Mouse (Mus musculus) lung, embryonic 16.5 days (tissue): ENCODE results near the gene Cblc. TPM values are rescaled to one million over a fixed set of nuclear protein-coding genes. Genes with fewer than 3 reads are reported as not detected.

Experiments used
- ATAC-seq: fragments of 200-750 bp; cut with Nextera tagmentation; 2 replicates; pipeline ENCODE4 v1.8.0; 2017; ENCODE audit warnings: low read depth, mild to moderate bottlenecking, moderate library complexity
- H3K27ac ChIP-seq: fragments of 300-500 bp; sonication (generic); 2 replicates; pipeline ENCODE4 v1.5.1; 2014; ENCODE audit warnings: mild to moderate bottlenecking, control low read depth, low read length
- H3K27me3 ChIP-seq: fragments of 300-500 bp; sonication (generic); 2 replicates; pipeline ENCODE4 v1.6.1; 2014; ENCODE audit warnings: low read depth, low read length, mixed read lengths; ENCODE audit not compliant: control insufficient read depth, insufficient read depth
- H3K36me3 ChIP-seq: fragments of 300-500 bp; sonication (generic); 2 replicates; pipeline ENCODE4 v1.6.1; 2014; ENCODE audit warnings: low read length; ENCODE audit not compliant: control insufficient read depth, insufficient read depth
- H3K4me1 ChIP-seq: fragments of 300-500 bp; sonication (generic); replicated peaks from 2 replicates; pipeline ENCODE4 v1.6.1; 2014; ENCODE audit warnings: low read length, mixed read lengths; ENCODE audit not compliant: control insufficient read depth, insufficient read depth
- H3K4me2 ChIP-seq: fragments of 300-500 bp; sonication (generic); 2 replicates; pipeline ENCODE4 v1.6.1; 2014; ENCODE audit warnings: low read depth, low read length, control low read depth
- H3K4me3 ChIP-seq: fragments of 300-500 bp; sonication (generic); 2 replicates; pipeline ENCODE4 v1.5.1; 2014; ENCODE audit warnings: mild to moderate bottlenecking, low read length, control low read depth
- H3K9ac ChIP-seq: fragments of 300-500 bp; sonication (generic); 2 replicates; pipeline ENCODE4 v1.6.1; 2014; ENCODE audit warnings: low read length, control low read depth
- H3K9me3 ChIP-seq: fragments of 300-500 bp; sonication (generic); 2 replicates; pipeline ENCODE4 v1.6.1; 2016; ENCODE audit warnings: low read length; ENCODE audit not compliant: control insufficient read depth
- WGBS: fragments of 180-500 bp; shearing (Covaris S2); extraction: QIAGEN DNeasy Blood & Tissue Kit; methylation state at CpG from one replicate; pipeline ENCODE4 v1.1.7; 2014; 5-methylcytosine and 5-hydroxymethylcytosine counted together
- polyA plus RNA-seq: library from polyadenylated mRNA; unstranded; fragments of >200 nt; fragmentation: Nextera tagmentation; extraction: Ambion mirVana; gene quantifications from 2 replicates; pipeline ENCODE4 v1.2.1, GENCODE M21; 2015

Cblc gene
- polyA plus RNA-seq, 1 experiment from 2014 or later: 17.8 TPM

GRCm38 (mm10) chr7:19768251-19768650 is 28.4 kb downstream of the Cblc start:
- 40% methylated on average over 14 of the region's 14 CpGs for WGBS
- Histone ChIP-seq H3K27me3 (no peaks in the 10 kb centered on the region; the same call in 1 of the 2 replicates), H3K4me2 (peak overlapping the region; percentile 82), H3K9me3 (no peaks in the 10 kb centered on the region), H3K4me1 (peaks cover 34% of the 10 kb centered on the region), H3K27ac (peak overlapping the region; percentile 89), H3K36me3 (peaks cover 24% of the 10 kb centered on the region), H3K4me3 (peak overlapping the region; percentile 71), H3K9ac (peak overlapping the region; percentile 92)
- peak; percentile 5; the same call in 1 of the 2 replicates for ATAC-seq

- Histone ChIP-seq H3K36me3 (peaks cover 31% of the 10 kb centered on the region), H3K27me3 (no peaks in the 10 kb centered on the region), H3K4me1 (peaks cover 15% of the 10 kb centered on the region), H3K9ac (no peak overlapping the region), H3K27ac (no peak overlapping the region), H3K9me3 (no peaks in the 10 kb centered on the region), H3K4me3 (no peak overlapping the region), H3K4me2 (no peak overlapping the region)
- 86% methylated on average over 8 of the region's 9 CpGs for WGBS
- no peak for ATAC-seq
These were observed 32.0 kb downstream of the Cblc start for GRCm38 (mm10) chr7:19764581-19764980.

- peaks cover 35% of the 10 kb centered on the region for H3K36me3 ChIP-seq
- no peaks in the 10 kb centered on the region for H3K9me3 ChIP-seq
- peaks cover 9% of the 10 kb centered on the region for H3K4me1 ChIP-seq
- no peaks in the 10 kb centered on the region for H3K27me3 ChIP-seq
- no peak for ATAC-seq
- WGBS: 80% methylated on average over 13 of the region's 13 CpGs
- H3K4me3 ChIP-seq: no peak overlapping the region
- no peak overlapping the region for H3K9ac ChIP-seq
- H3K27ac ChIP-seq: no peak overlapping the region
- no peak overlapping the region for H3K4me2 ChIP-seq
These were observed 32.7 kb downstream of the Cblc start for GRCm38 (mm10) chr7:19763829-19764477.

GRCm38 (mm10) chr7:19762283-19762682 is 34.3 kb downstream of the Cblc start:
- H3K27ac ChIP-seq: no peak overlapping the region
- no peaks in the 10 kb centered on the region for H3K9me3 ChIP-seq
- no peaks in the 10 kb centered on the region for H3K4me1 ChIP-seq
- WGBS: 53% methylated on average over 11 of the region's 11 CpGs
- H3K27me3 ChIP-seq: no peaks in the 10 kb centered on the region
- no peak overlapping the region for H3K4me2 ChIP-seq
- no peak overlapping the region for H3K9ac ChIP-seq
- peaks cover 48% of the 10 kb centered on the region for H3K36me3 ChIP-seq
- peak; percentile 57 for ATAC-seq
- H3K4me3 ChIP-seq: no peak overlapping the region

- no peak overlapping the region for H3K9ac ChIP-seq
- H3K36me3 ChIP-seq: peaks cover 45% of the 10 kb centered on the region
- no peak overlapping the region for H3K4me2 ChIP-seq
- H3K4me3 ChIP-seq: no peak overlapping the region
- no peaks in the 10 kb centered on the region for H3K27me3 ChIP-seq
- WGBS: 85% methylated on average over 13 of the region's 13 CpGs
- no peaks in the 10 kb centered on the region for H3K9me3 ChIP-seq
- no peak overlapping the region for H3K27ac ChIP-seq
- no peak for ATAC-seq
- peaks cover 19% of the 10 kb centered on the region for H3K4me1 ChIP-seq
These were observed 36.6 kb downstream of the Cblc start for GRCm38 (mm10) chr7:19760021-19760420.

- Histone ChIP-seq H3K9ac (no peak overlapping the region), H3K4me1 (peaks cover 26% of the 10 kb centered on the region), H3K27ac (no peak overlapping the region), H3K4me2 (no peak overlapping the region), H3K4me3 (no peak overlapping the region), H3K27me3 (no peaks in the 10 kb centered on the region), H3K36me3 (peaks cover 34% of the 10 kb centered on the region), H3K9me3 (no peaks in the 10 kb centered on the region)
- 88% methylated on average over 13 of the region's 13 CpGs for WGBS
- no peak for ATAC-seq
These were observed 38.0 kb downstream of the Cblc start for GRCm38 (mm10) chr7:19758623-19759022.

- peak overlapping the region; percentile 34 for H3K4me2 ChIP-seq
- peak; percentile 78 for ATAC-seq
- peak overlapping the region; percentile 51 for H3K9ac ChIP-seq
- no peaks in the 10 kb centered on the region for H3K9me3 ChIP-seq
- WGBS: 42% methylated on average over 22 of the region's 24 CpGs
- 0 out of 2 replicates have a peak overlapping the region, but pooled peaks have one; percentile 6 for H3K4me3 ChIP-seq
- peaks cover 30% of the 10 kb centered on the region for H3K4me1 ChIP-seq
- H3K36me3 ChIP-seq: peaks cover 23% of the 10 kb centered on the region
- H3K27me3 ChIP-seq: no peaks in the 10 kb centered on the region
- H3K27ac ChIP-seq: peak overlapping the region; percentile 77
These were observed 40.5 kb downstream of the Cblc start for GRCm38 (mm10) chr7:19755851-19756786.

GRCm38 (mm10) chr7:19755008-19755407 is 41.6 kb downstream of the Cblc start:
- no peak overlapping the region for H3K4me2 ChIP-seq
- no peaks in the 10 kb centered on the region for H3K9me3 ChIP-seq
- no peak overlapping the region for H3K9ac ChIP-seq
- no peak overlapping the region for H3K4me3 ChIP-seq
- no peaks in the 10 kb centered on the region for H3K27me3 ChIP-seq
- H3K4me1 ChIP-seq: peaks cover 39% of the 10 kb centered on the region
- ATAC-seq: no peak
- WGBS: 92% methylated on average over 2 of the region's 2 CpGs
- H3K27ac ChIP-seq: peak overlapping the region; percentile 77
- peaks cover 23% of the 10 kb centered on the region for H3K36me3 ChIP-seq

- Histone ChIP-seq H3K4me2 (no peak overlapping the region), H3K36me3 (peaks cover 21% of the 10 kb centered on the region)
These were observed 42.5 kb downstream of the Cblc start for GRCm38 (mm10) chr7:19754065-19754464.

More at GRCm38 (mm10) chr7:19754065-19754464, 42.5 kb downstream of the Cblc start:
- peaks cover 39% of the 10 kb centered on the region for H3K4me1 ChIP-seq
- no peak overlapping the region for H3K4me3 ChIP-seq
- peak overlapping the region; percentile 83 for H3K27ac ChIP-seq
- WGBS: 47% methylated on average over 1 of the region's 1 CpGs
- H3K9me3 ChIP-seq: no peaks in the 10 kb centered on the region
- no peaks in the 10 kb centered on the region for H3K27me3 ChIP-seq
- no peak overlapping the region; the same call in 1 of the 2 replicates for H3K9ac ChIP-seq
- no peak for ATAC-seq
